Mouse (Mus musculus): ENCODE measurements at regions not wholly inside any gene's neighbourhood (a gene's known extent, or its start where the extent isn't known, plus 50 kb on each side); places are given as distances from the start of the nearest gene placed in this dataset.
A peak's percentile ranks its signal among the peaks of the same experiment; 100 is the strongest.

- no peak overlapping the region for H3K9ac ChIP-seq
- peaks cover 7% of the 10 kb centered on the region; the same call in 1 of the 2 replicates for H3K4me1 ChIP-seq (replicated peaks)
- H3K4me3 ChIP-seq = no peak overlapping the region
- H3K27ac ChIP-seq (replicated peaks) = no peak overlapping the region
- H3K36me3 ChIP-seq = no peaks in the 10 kb centered on the region
- peak; percentile 47; the same call in 1 of the 2 replicates for ATAC-seq (ENCODE audit: low read depth)
- no peaks in the 10 kb centered on the region for H3K27me3 ChIP-seq
- H3K9me3 ChIP-seq = no peaks in the 10 kb centered on the region
- WGBS = 41% methylated on average over 12 of the region's 12 CpGs
- H3K4me2 ChIP-seq = peak overlapping the region; percentile 26; the same call in 1 of the 2 replicates
These were observed 79.5 kb downstream of the Kctd12 start for GRCm38 (mm10) chr14:102902906-102903305.

- Histone ChIP-seq H3K4me3 (no peak overlapping the region), H3K36me3 (no peaks in the 10 kb centered on the region), H3K9ac (no peak overlapping the region), H3K27me3 (no peaks in the 10 kb centered on the region), H3K4me1 (replicated peaks) (peaks cover 7% of the 10 kb centered on the region; the same call in 1 of the 2 replicates), H3K4me2 (no peak overlapping the region), H3K9me3 (no peaks in the 10 kb centered on the region), H3K27ac (replicated peaks) (no peak overlapping the region)
- 93% methylated on average over 7 of the region's 7 CpGs for WGBS
- ATAC-seq (ENCODE audit: low read depth) = no peak
These were observed 80.2 kb downstream of the Kctd12 start for GRCm38 (mm10) chr14:102902236-102902635.

GRCm38 (mm10) chr14:102898445-102898844 is 84.0 kb downstream of the Kctd12 start:
- H3K4me3 ChIP-seq = no peak overlapping the region
- peaks cover 7% of the 10 kb centered on the region; the same call in 1 of the 2 replicates for H3K4me1 ChIP-seq (replicated peaks)
- no peaks in the 10 kb centered on the region for H3K9me3 ChIP-seq
- 92% methylated on average over 4 of the region's 4 CpGs for WGBS
- H3K9ac ChIP-seq = no peak overlapping the region
- no peak overlapping the region for H3K27ac ChIP-seq (replicated peaks)
- no peaks in the 10 kb centered on the region for H3K27me3 ChIP-seq
- H3K36me3 ChIP-seq = no peaks in the 10 kb centered on the region
- ATAC-seq (ENCODE audit: low read depth) = no peak
- no peak overlapping the region for H3K4me2 ChIP-seq

- ATAC-seq (ENCODE audit: low read depth) = no peak
- Histone ChIP-seq H3K4me2 (no peak overlapping the region), H3K27ac (replicated peaks) (no peak overlapping the region), H3K36me3 (no peaks in the 10 kb centered on the region), H3K4me3 (no peak overlapping the region), H3K9me3 (no peaks in the 10 kb centered on the region), H3K27me3 (no peaks in the 10 kb centered on the region), H3K9ac (no peak overlapping the region), H3K4me1 (replicated peaks) (no peaks in the 10 kb centered on the region)
- WGBS = 96% methylated on average over 1 of the region's 1 CpGs
These were observed 85.4 kb downstream of the Kctd12 start for GRCm38 (mm10) chr14:102897039-102897438.

- H3K36me3 ChIP-seq = no peaks in the 10 kb centered on the region
- no peaks in the 10 kb centered on the region for H3K4me1 ChIP-seq (replicated peaks)
- H3K4me2 ChIP-seq = no peak overlapping the region
- H3K4me3 ChIP-seq = no peak overlapping the region
- no peak overlapping the region for H3K27ac ChIP-seq (replicated peaks)
- no peak overlapping the region for H3K9ac ChIP-seq
- H3K27me3 ChIP-seq = no peaks in the 10 kb centered on the region
- WGBS = 86% methylated on average over 3 of the region's 3 CpGs
- no peaks in the 10 kb centered on the region for H3K9me3 ChIP-seq
- no peak for ATAC-seq (ENCODE audit: low read depth)
These were observed 85.9 kb downstream of the Kctd12 start for GRCm38 (mm10) chr14:102896527-102896926.

- 91% methylated on average over 7 of the region's 7 CpGs for WGBS
- H3K4me1 ChIP-seq (replicated peaks) = no peaks in the 10 kb centered on the region
- H3K9ac ChIP-seq = no peak overlapping the region
- no peak for ATAC-seq (ENCODE audit: low read depth)
- no peak overlapping the region for H3K4me2 ChIP-seq
- H3K4me3 ChIP-seq = no peak overlapping the region
- H3K9me3 ChIP-seq = no peaks in the 10 kb centered on the region
- no peaks in the 10 kb centered on the region for H3K36me3 ChIP-seq
- no peak overlapping the region for H3K27ac ChIP-seq (replicated peaks)
- no peaks in the 10 kb centered on the region for H3K27me3 ChIP-seq
These were observed 89.2 kb downstream of the Kctd12 start for GRCm38 (mm10) chr14:102893241-102893640.

GRCm38 (mm10) chr14:102891552-102891951 is 90.9 kb downstream of the Kctd12 start:
- ATAC-seq (ENCODE audit: low read depth) = no peak
- no peak overlapping the region for H3K27ac ChIP-seq (replicated peaks)
- no peak overlapping the region for H3K4me3 ChIP-seq
- no peaks in the 10 kb centered on the region for H3K27me3 ChIP-seq
- no peaks in the 10 kb centered on the region for H3K4me1 ChIP-seq (replicated peaks)
- H3K9ac ChIP-seq = no peak overlapping the region
- H3K4me2 ChIP-seq = no peak overlapping the region
- WGBS = 64% methylated on average over 4 of the region's 4 CpGs
- H3K9me3 ChIP-seq = no peaks in the 10 kb centered on the region
- H3K36me3 ChIP-seq = no peaks in the 10 kb centered on the region

- no peak overlapping the region for H3K27ac ChIP-seq (replicated peaks)
- ATAC-seq (ENCODE audit: low read depth) = no peak
- no peak overlapping the region for H3K4me3 ChIP-seq
- H3K9me3 ChIP-seq = no peaks in the 10 kb centered on the region
- H3K36me3 ChIP-seq = no peaks in the 10 kb centered on the region
- H3K4me1 ChIP-seq (replicated peaks) = 0 out of 2 replicates have a peak, but pooled peaks cover 4% of the 10 kb centered on the region
- WGBS = 85% methylated on average over 2 of the region's 2 CpGs
- no peak overlapping the region for H3K9ac ChIP-seq
- no peak overlapping the region for H3K4me2 ChIP-seq
- H3K27me3 ChIP-seq = no peaks in the 10 kb centered on the region
These were observed 97.2 kb downstream of the Kctd12 start for GRCm38 (mm10) chr14:102885240-102885598.

- H3K27me3 ChIP-seq = no peaks in the 10 kb centered on the region
- H3K4me3 ChIP-seq = no peak overlapping the region
- H3K36me3 ChIP-seq = no peaks in the 10 kb centered on the region
- no peak for ATAC-seq (ENCODE audit: low read depth)
- no peaks in the 10 kb centered on the region for H3K9me3 ChIP-seq
- 92% methylated on average over 10 of the region's 10 CpGs for WGBS
- H3K27ac ChIP-seq (replicated peaks) = no peak overlapping the region
- H3K9ac ChIP-seq = no peak overlapping the region
- no peak overlapping the region for H3K4me2 ChIP-seq
- H3K4me1 ChIP-seq (replicated peaks) = 0 out of 2 replicates have a peak, but pooled peaks cover 4% of the 10 kb centered on the region
These were observed 97.7 kb downstream of the Kctd12 start for GRCm38 (mm10) chr14:102884539-102885239.

- WGBS = 84% methylated on average over 15 of the region's 15 CpGs
- Histone ChIP-seq H3K9me3 (no peaks in the 10 kb centered on the region), H3K27me3 (no peaks in the 10 kb centered on the region), H3K4me1 (replicated peaks) (0 out of 2 replicates have a peak, but pooled peaks cover 6% of the 10 kb centered on the region), H3K36me3 (no peaks in the 10 kb centered on the region), H3K27ac (replicated peaks) (no peak overlapping the region), H3K4me2 (no peak overlapping the region), H3K9ac (no peak overlapping the region), H3K4me3 (no peak overlapping the region)
- no peak for ATAC-seq (ENCODE audit: low read depth)
These were observed 98.9 kb downstream of the Kctd12 start for GRCm38 (mm10) chr14:102883344-102884122.

- Histone ChIP-seq H3K9ac (no peak overlapping the region), H3K27ac (replicated peaks) (no peak overlapping the region), H3K4me3 (no peak overlapping the region), H3K9me3 (no peaks in the 10 kb centered on the region), H3K4me1 (replicated peaks) (0 out of 2 replicates have a peak, but pooled peaks cover 11% of the 10 kb centered on the region), H3K27me3 (no peaks in the 10 kb centered on the region), H3K36me3 (no peaks in the 10 kb centered on the region), H3K4me2 (no peak overlapping the region)
- WGBS = 88% methylated on average over 3 of the region's 3 CpGs
- ATAC-seq (ENCODE audit: low read depth) = no peak
These were observed 100.2 kb downstream of the Kctd12 start for GRCm38 (mm10) chr14:102882281-102882680.

GRCm38 (mm10) chr14:102880658-102881083 is 101.8 kb downstream of the Kctd12 start:
- no peak for ATAC-seq (ENCODE audit: low read depth)
- WGBS = 77% methylated on average over 1 of the region's 1 CpGs
- H3K9me3 ChIP-seq = no peaks in the 10 kb centered on the region
- no peak overlapping the region for H3K4me2 ChIP-seq
- no peak overlapping the region for H3K27ac ChIP-seq (replicated peaks)
- no peaks in the 10 kb centered on the region for H3K27me3 ChIP-seq
- 0 out of 2 replicates have a peak, but pooled peaks cover 11% of the 10 kb centered on the region for H3K4me1 ChIP-seq (replicated peaks)
- no peaks in the 10 kb centered on the region for H3K36me3 ChIP-seq
- H3K4me3 ChIP-seq = no peak overlapping the region
- H3K9ac ChIP-seq = no peak overlapping the region

Measured in neural tube, embryonic 13.5 days (tissue).